Mouse (Mus musculus): Measurements from ENCODE around the gene Il4ra. TPM values are rescaled to one million over a fixed set of nuclear protein-coding genes. Genes with fewer than 3 reads are reported as not detected.

The Il4ra gene
- polyA plus RNA-seq, 1 experiment from 2014 or later, result 1.8 TPM

DNA sequence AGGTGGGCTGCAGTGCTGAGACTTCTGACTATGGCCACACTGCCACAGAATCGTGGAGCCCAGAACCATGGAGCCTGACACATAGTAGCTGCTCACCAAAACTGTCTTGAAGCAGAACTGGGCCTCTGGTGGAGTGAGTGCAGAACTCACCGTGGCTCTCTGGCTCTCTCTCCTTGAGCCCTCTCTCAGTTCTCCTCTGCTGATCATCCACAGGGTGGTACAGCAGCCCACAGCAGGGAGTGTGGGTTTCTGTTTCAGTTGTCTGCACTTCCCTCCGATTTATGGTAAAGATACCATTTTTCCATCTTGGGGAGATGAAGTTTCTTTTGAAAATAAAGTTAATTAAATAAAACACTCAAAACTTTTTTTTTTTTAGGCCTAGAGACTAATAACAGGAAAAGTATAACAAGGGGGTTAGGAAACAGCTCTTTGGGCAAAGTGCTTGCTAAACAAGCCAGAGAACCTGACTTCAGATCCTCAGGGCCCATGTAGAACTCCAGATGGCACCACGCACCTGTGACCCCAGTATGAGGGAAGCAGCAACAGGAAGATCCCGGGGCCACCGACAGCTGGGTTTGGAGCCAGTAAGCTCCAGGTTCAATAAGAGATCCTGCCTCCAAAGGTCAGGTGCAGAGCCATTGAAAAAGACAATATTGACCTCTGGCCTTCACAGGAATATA is 31.5 kb downstream of the Il4ra start:
- Histone ChIP-seq H3K36me3 (replicated peaks; ENCODE audit: control insufficient read depth, insufficient read depth, low read depth, low read length) (no peaks in the 10 kb centered on the region), H3K27me3 (ENCODE audit: control insufficient read depth, insufficient read depth, low read length) (no peaks in the 10 kb centered on the region), H3K4me1 (ENCODE audit: control insufficient read depth, insufficient read depth, low read length) (no peaks in the 10 kb centered on the region), H3K27ac (replicated peaks; ENCODE audit: low read depth, low read length) (no peak overlapping the region), H3K9me3 (replicated peaks; ENCODE audit: control insufficient read depth, low read length) (no peaks in the 10 kb centered on the region), H3K4me3 (ENCODE audit: low read depth, low read length) (no peak overlapping the region), H3K4me2 (ENCODE audit: low read depth, low read length) (no peak overlapping the region), H3K9ac (replicated peaks; ENCODE audit: low read length) (no peak overlapping the region)
- ATAC-seq (replicated peaks; ENCODE audit: insufficient number of reproducible peaks, low FRiP score, low TSS enrichment, low read depth) (no peak), DNase-seq (ENCODE audit: low spot score) (no peak)
- WGBS, result 72% methylated on average over 6 of the region's 6 CpGs

DNA sequence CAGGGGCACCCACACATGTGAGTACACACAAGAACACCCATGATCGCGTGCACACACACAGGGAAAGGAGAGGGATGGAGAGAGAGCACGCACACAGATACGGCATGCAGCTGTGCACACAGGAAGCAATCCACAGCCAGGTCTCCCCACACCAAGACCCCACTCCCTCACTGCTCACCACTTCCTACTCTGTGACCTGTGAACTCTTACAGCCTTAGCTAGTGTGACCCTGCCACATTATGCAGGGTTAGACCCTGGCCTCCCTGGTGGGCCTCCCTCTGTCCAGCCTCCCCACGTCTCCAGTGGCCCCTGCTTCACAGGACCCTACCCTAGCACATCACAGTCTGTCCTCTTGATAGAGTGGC is 32.1 kb downstream of the Il4ra start:
- Histone ChIP-seq H3K36me3 (replicated peaks; ENCODE audit: control insufficient read depth, insufficient read depth, low read depth, low read length) (no peaks in the 10 kb centered on the region), H3K4me1 (ENCODE audit: control insufficient read depth, insufficient read depth, low read length) (no peaks in the 10 kb centered on the region), H3K27me3 (ENCODE audit: control insufficient read depth, insufficient read depth, low read length) (no peaks in the 10 kb centered on the region), H3K9ac (replicated peaks; ENCODE audit: low read length) (no peak overlapping the region), H3K27ac (replicated peaks; ENCODE audit: low read depth, low read length) (no peak overlapping the region), H3K4me2 (ENCODE audit: low read depth, low read length) (no peak overlapping the region), H3K9me3 (replicated peaks; ENCODE audit: control insufficient read depth, low read length) (no peaks in the 10 kb centered on the region), H3K4me3 (ENCODE audit: low read depth, low read length) (no peak overlapping the region)
- 81% methylated on average over 5 of the region's 5 CpGs for WGBS
- ATAC-seq (replicated peaks; ENCODE audit: insufficient number of reproducible peaks, low FRiP score, low TSS enrichment, low read depth) (no peak), DNase-seq (ENCODE audit: low spot score) (no peak)

DNA sequence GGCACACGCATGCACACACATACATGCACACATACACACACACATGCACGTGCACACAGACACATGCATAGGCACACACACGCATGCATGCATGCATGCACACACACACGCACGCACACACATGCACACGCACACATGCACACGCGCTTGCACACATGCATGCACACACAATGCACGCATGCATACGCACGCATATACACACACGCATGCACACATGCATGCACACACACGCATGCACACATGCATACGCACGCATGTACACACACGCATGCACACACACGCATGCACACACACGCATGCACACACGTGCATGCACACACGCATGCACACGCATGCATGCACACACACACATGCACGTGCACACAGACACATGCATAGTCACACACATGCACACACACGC is 34.4 kb downstream of the Il4ra start:
- H3K4me1 ChIP-seq (ENCODE audit: control insufficient read depth, insufficient read depth, low read length), result no peaks in the 10 kb centered on the region
- no peaks in the 10 kb centered on the region for H3K36me3 ChIP-seq (replicated peaks; ENCODE audit: control insufficient read depth, insufficient read depth, low read depth, low read length)
- H3K4me3 ChIP-seq (ENCODE audit: low read depth, low read length), result no peak overlapping the region
- H3K4me2 ChIP-seq (ENCODE audit: low read depth, low read length), result no peak overlapping the region
- no peak for ATAC-seq (replicated peaks; ENCODE audit: insufficient number of reproducible peaks, low FRiP score, low TSS enrichment, low read depth)
- H3K9ac ChIP-seq (replicated peaks; ENCODE audit: low read length), result no peak overlapping the region
- H3K27ac ChIP-seq (replicated peaks; ENCODE audit: low read depth, low read length), result no peak overlapping the region
- no peaks in the 10 kb centered on the region for H3K27me3 ChIP-seq (ENCODE audit: control insufficient read depth, insufficient read depth, low read length)
- WGBS, result 96% methylated on average over 23 of the region's 23 CpGs
- no peaks in the 10 kb centered on the region for H3K9me3 ChIP-seq (replicated peaks; ENCODE audit: control insufficient read depth, low read length)
- DNase-seq (ENCODE audit: low spot score), result no peak

DNA sequence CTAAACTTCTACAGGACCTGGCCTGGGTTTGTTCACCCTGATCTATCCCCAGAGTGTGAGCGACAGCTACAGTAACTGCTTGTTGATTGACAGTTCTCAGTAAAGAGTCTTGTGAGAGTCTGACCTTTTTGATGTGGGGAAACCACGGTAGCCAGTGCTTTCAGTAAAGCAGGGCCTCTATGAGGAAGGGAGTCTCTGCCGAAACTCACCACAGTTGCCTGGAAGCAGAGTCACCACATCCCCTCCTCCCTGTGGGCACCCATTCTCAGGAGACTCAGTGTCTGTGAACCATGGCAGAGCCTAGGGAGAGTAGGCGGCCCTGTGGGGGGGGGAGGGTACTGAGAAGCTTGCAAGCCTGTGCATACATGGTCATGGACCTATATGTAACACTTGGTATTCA is 36.8 kb downstream of the Il4ra start:
- no peak overlapping the region for H3K9ac ChIP-seq (replicated peaks; ENCODE audit: low read length)
- 85% methylated on average over 4 of the region's 4 CpGs for WGBS
- H3K36me3 ChIP-seq (replicated peaks; ENCODE audit: control insufficient read depth, insufficient read depth, low read depth, low read length), result no peaks in the 10 kb centered on the region
- no peaks in the 10 kb centered on the region for H3K27me3 ChIP-seq (ENCODE audit: control insufficient read depth, insufficient read depth, low read length)
- no peak for DNase-seq (ENCODE audit: low spot score)
- ATAC-seq (replicated peaks; ENCODE audit: insufficient number of reproducible peaks, low FRiP score, low TSS enrichment, low read depth), result no peak
- H3K27ac ChIP-seq (replicated peaks; ENCODE audit: low read depth, low read length), result no peak overlapping the region
- H3K9me3 ChIP-seq (replicated peaks; ENCODE audit: control insufficient read depth, low read length), result no peaks in the 10 kb centered on the region
- H3K4me3 ChIP-seq (ENCODE audit: low read depth, low read length), result no peak overlapping the region
- no peak overlapping the region for H3K4me2 ChIP-seq (ENCODE audit: low read depth, low read length)
- no peaks in the 10 kb centered on the region for H3K4me1 ChIP-seq (ENCODE audit: control insufficient read depth, insufficient read depth, low read length)

DNA sequence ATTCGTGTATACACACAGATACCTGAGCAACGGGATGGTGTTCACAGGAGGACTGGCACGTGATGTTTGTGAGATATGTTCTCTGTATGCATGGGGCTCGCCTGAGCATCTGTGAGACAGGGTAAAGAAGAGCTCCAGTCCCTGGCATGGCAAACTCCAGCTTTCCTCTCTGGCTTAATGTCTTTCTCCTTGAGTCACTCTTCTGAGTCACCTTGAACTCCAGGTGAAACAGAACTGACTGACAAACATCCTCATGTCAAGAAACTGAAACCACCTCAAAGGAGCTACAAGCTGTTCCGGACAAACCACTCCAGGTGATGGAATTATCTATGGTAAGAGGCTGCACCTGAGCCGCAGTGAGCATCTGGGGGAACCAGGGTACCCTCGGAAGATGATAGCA is 38.0 kb downstream of the Il4ra start:
- H3K27me3 ChIP-seq (ENCODE audit: control insufficient read depth, insufficient read depth, low read length), result no peaks in the 10 kb centered on the region
- no peaks in the 10 kb centered on the region for H3K36me3 ChIP-seq (replicated peaks; ENCODE audit: control insufficient read depth, insufficient read depth, low read depth, low read length)
- WGBS, result 81% methylated on average over 7 of the region's 7 CpGs
- H3K4me3 ChIP-seq (ENCODE audit: low read depth, low read length), result no peak overlapping the region
- no peak overlapping the region for H3K9ac ChIP-seq (replicated peaks; ENCODE audit: low read length)
- H3K4me1 ChIP-seq (ENCODE audit: control insufficient read depth, insufficient read depth, low read length), result no peaks in the 10 kb centered on the region
- no peak overlapping the region for H3K4me2 ChIP-seq (ENCODE audit: low read depth, low read length)
- ATAC-seq (replicated peaks; ENCODE audit: insufficient number of reproducible peaks, low FRiP score, low TSS enrichment, low read depth), result no peak
- DNase-seq (ENCODE audit: low spot score), result no peak
- no peak overlapping the region for H3K27ac ChIP-seq (replicated peaks; ENCODE audit: low read depth, low read length)
- no peaks in the 10 kb centered on the region for H3K9me3 ChIP-seq (replicated peaks; ENCODE audit: control insufficient read depth, low read length)

DNA sequence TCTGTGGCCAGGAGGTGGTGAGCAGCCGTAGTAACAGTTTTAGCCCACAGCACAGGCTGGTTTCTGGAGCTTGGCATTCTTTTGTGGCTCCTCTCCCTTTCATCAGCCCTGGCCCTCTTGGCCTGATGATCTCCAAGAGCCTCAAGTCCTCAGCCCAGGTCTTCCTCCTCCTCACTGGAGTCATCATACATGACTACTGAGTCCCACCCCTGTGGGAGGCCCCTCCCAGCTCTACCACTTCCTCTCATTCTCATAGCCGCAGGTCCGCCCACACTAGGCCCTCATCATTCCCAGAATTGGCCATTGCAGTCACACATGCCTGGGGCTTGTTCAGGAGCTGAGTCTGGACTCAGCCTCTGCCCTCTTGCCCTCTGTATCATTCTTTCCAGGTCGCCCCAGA is 41.9 kb downstream of the Il4ra start:
- no peak for DNase-seq (ENCODE audit: low spot score)
- ATAC-seq (replicated peaks; ENCODE audit: insufficient number of reproducible peaks, low FRiP score, low TSS enrichment, low read depth), result no peak
- H3K9ac ChIP-seq (replicated peaks; ENCODE audit: low read length), result no peak overlapping the region
- H3K4me3 ChIP-seq (ENCODE audit: low read depth, low read length), result no peak overlapping the region
- no peak overlapping the region for H3K4me2 ChIP-seq (ENCODE audit: low read depth, low read length)
- H3K27me3 ChIP-seq (ENCODE audit: control insufficient read depth, insufficient read depth, low read length), result no peaks in the 10 kb centered on the region
- no peaks in the 10 kb centered on the region for H3K4me1 ChIP-seq (ENCODE audit: control insufficient read depth, insufficient read depth, low read length)
- 85% methylated on average over 4 of the region's 4 CpGs for WGBS
- H3K9me3 ChIP-seq (replicated peaks; ENCODE audit: control insufficient read depth, low read length), result no peaks in the 10 kb centered on the region
- no peak overlapping the region for H3K27ac ChIP-seq (replicated peaks; ENCODE audit: low read depth, low read length)
- H3K36me3 ChIP-seq (replicated peaks; ENCODE audit: control insufficient read depth, insufficient read depth, low read depth, low read length), result no peaks in the 10 kb centered on the region

DNA sequence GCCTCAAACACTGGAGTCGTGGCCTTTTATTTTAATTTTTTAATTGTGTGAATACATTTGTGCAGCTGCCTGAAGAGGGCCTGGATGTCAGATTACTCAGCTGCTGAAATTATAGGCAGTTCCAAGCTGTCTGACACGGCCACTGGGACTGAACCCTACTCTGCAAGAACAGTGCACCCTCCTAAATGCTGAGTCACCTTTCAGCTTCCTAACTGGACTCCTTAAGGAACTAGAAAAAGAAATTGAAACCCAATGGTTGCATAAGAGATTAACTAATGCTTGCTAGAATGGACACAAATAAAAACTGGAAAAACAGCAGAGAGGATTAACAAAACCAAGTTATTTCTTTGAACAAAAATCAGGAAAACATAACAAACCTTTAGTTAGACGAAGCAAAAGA is 44.5 kb downstream of the Il4ra start:
- WGBS, result 78% methylated on average over 3 of the region's 3 CpGs
- Histone ChIP-seq H3K4me1 (ENCODE audit: control insufficient read depth, insufficient read depth, low read length) (no peaks in the 10 kb centered on the region), H3K4me3 (ENCODE audit: low read depth, low read length) (no peak overlapping the region), H3K36me3 (replicated peaks; ENCODE audit: control insufficient read depth, insufficient read depth, low read depth, low read length) (no peaks in the 10 kb centered on the region), H3K9ac (replicated peaks; ENCODE audit: low read length) (no peak overlapping the region), H3K27me3 (ENCODE audit: control insufficient read depth, insufficient read depth, low read length) (no peaks in the 10 kb centered on the region), H3K27ac (replicated peaks; ENCODE audit: low read depth, low read length) (no peak overlapping the region), H3K9me3 (replicated peaks; ENCODE audit: control insufficient read depth, low read length) (no peaks in the 10 kb centered on the region), H3K4me2 (ENCODE audit: low read depth, low read length) (no peak overlapping the region)
- DNase-seq (ENCODE audit: low spot score) (no peak), ATAC-seq (replicated peaks; ENCODE audit: insufficient number of reproducible peaks, low FRiP score, low TSS enrichment, low read depth) (no peak)

DNA sequence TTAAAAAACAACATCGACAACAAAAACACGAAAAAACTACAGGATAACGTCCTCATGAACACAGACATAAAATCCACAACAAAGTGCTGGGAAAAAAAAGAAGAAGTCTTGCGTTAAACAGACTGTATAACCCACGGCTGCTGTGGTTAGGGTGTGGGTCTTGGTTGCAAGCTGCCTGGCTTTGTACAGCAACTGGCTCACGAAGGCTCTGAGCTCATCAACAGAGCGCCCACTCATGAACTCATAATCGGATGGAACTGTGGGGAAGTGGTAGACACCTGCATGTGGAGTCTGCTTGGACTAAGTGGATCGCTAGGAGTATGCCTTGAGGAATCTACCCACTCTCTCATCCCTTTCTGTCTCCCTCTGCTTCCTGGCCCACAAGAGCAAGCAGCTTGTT is 45.2 kb downstream of the Il4ra start:
- H3K9ac ChIP-seq (replicated peaks; ENCODE audit: low read length), result no peak overlapping the region
- DNase-seq (ENCODE audit: low spot score), result no peak
- no peak overlapping the region for H3K4me2 ChIP-seq (ENCODE audit: low read depth, low read length)
- H3K4me3 ChIP-seq (ENCODE audit: low read depth, low read length), result no peak overlapping the region
- no peaks in the 10 kb centered on the region for H3K9me3 ChIP-seq (replicated peaks; ENCODE audit: control insufficient read depth, low read length)
- no peaks in the 10 kb centered on the region for H3K36me3 ChIP-seq (replicated peaks; ENCODE audit: control insufficient read depth, insufficient read depth, low read depth, low read length)
- H3K27ac ChIP-seq (replicated peaks; ENCODE audit: low read depth, low read length), result no peak overlapping the region
- 87% methylated on average over 9 of the region's 9 CpGs for WGBS
- no peak for ATAC-seq (replicated peaks; ENCODE audit: insufficient number of reproducible peaks, low FRiP score, low TSS enrichment, low read depth)
- H3K4me1 ChIP-seq (ENCODE audit: control insufficient read depth, insufficient read depth, low read length), result no peaks in the 10 kb centered on the region
- H3K27me3 ChIP-seq (ENCODE audit: control insufficient read depth, insufficient read depth, low read length), result no peaks in the 10 kb centered on the region
